Mouse (Mus musculus): ENCODE measurements around the gene Taf1a.
A peak's percentile ranks its signal among the peaks of the same experiment; 100 is the strongest.
"Not testable (repeated sequence)": the region's sequence is repeated elsewhere in the genome, so short reads cannot be mapped to it uniquely, and the experiment has no call there.

The Taf1a gene

GRCm38 (mm10) chr1:183388426-183389406, at the start of gene Taf1a:
Taf1a (plus strand) TSS chr1:183388981.
- DNase-seq (ENCODE audit: low spot score), result peak; percentile 95

- DNase-seq (ENCODE audit: low spot score), result not testable (repeated sequence)
These were observed 45.9 kb upstream of the Taf1a start for GRCm38 (mm10) chr1:183342902-183343301.

- peak; percentile 94 for DNase-seq (ENCODE audit: low spot score)
These were observed 43.6 kb upstream of the Taf1a start for GRCm38 (mm10) chr1:183344886-183345816.

- DNase-seq (ENCODE audit: low spot score), result no peak
These were observed 43.0 kb upstream of the Taf1a start for GRCm38 (mm10) chr1:183345817-183346195.

- peak; percentile 48 for DNase-seq (ENCODE audit: low spot score)
These were observed 38.9 kb upstream of the Taf1a start for GRCm38 (mm10) chr1:183349840-183350239.

- no peak for DNase-seq (ENCODE audit: low spot score)
These were observed 29.9 kb upstream of the Taf1a start for GRCm38 (mm10) chr1:183358901-183359300.

GRCm38 (mm10) chr1:183362301-183362700, 26.5 kb upstream of the Taf1a start:
- DNase-seq (ENCODE audit: low spot score), result no peak

GRCm38 (mm10) chr1:183362729-183363576, 25.8 kb upstream of the Taf1a start:
- DNase-seq (ENCODE audit: low spot score), result no peak

DNA sequence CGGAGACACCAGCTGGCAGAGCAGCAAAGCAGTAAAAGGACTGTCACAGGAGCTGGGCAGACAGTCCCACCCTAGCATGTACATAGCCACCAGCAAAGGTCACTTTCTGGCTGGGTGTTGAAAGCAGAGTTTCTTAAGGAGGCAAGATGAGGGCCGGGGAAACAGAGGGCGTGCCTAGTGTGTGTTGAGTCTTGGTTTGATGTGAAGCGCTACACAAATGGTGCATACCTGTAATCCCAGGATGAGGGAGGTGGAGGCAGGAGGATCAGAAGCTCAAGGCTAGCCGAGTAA, 25.3 kb upstream of the Taf1a start:
- no peak for DNase-seq (ENCODE audit: low spot score)

DNA sequence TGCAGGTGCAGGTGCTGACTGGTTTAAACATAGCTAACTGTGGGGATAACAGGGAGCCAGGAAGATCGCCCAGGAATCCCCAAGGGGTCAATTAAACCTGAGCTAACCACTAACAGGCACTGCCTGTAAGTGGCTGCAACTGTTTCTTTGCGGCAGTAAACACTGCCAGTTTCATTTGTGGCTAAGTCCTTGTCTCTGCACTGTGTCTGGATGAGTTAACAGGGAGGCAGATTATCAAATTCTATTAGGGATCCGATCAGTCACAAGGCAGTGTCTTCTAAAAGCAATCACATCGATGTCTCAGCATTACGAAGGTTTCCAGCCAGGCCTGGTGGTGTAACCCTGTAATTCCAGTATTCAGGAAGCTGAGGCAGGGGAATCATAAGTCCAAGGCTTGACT, 22.4 kb upstream of the Taf1a start:
- no peak for DNase-seq (ENCODE audit: low spot score)

DNA sequence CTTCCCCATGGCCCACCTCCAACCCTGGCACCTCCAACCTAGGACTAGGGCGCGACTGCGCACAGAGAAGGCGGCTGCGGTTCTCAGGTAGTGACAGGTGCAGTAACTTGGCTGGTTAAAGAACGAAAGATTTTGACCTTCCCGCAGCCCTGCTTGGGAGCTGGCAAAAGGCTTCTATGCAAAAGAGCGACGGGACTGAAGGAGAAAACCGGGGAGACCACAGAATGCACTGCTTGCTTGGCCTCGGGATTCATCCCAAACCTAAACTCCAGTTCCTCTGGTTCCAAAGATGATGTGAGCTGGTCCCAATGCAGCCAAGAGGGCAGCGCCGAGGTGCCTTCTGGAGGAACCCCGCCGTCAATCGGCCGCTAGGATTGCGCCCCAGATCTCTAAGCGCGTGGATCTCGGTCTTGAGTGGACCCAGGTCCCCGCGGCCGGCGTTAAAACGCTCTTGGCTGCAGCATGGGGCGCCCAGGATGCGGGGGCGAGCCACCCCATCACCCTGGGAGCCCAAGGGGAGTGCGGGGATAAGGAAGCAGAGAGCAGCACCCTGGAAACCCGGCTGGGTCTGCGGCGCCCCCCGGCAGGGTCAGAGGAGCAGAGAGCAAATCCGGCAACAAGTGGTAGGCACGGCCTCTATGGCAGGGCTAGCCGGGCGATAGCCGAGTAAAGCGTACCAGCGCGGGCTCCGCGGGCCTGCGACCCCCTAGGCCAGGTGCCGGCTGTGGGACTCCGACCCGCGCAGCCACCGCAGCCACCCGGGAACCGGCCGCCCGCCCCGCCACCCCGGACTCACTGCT, 20.0 kb upstream of the Taf1a start:
- peak; percentile 9 for DNase-seq (ENCODE audit: low spot score)

DNA sequence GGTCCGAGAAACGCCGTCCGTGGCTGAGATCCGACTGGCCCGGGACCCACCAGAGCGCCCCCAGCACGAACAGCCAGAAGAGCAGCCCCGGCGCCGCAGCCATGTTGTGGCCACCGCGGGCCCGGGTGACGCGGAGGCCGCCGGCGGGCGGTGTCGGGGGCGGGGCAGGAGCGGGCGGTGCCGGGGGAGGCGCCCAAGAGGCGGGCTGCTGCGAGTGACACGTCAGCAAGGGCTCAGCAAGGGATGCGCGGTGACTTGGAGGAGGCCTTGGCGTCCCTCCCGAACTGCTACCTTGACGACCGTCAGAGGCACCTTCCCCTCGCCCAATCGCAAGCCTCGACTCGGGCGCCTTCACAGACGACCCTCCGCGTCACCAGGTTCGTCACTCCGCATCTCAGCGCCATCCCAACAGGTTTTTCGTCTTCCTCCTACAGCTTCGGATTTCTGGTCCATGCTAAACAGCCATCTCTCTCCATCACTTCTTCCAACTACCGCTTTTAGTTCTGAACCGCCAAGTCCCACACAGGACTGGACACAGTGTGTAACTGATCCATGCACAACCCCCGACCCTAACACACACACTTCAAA, 19.3 kb upstream of the Taf1a start, which contains the start of gene Mia3:
Mia3 (minus strand) TSS at position 127 of the 588 bp plus-strand sequence.
- peak; percentile 93 for DNase-seq (ENCODE audit: low spot score)

DNA sequence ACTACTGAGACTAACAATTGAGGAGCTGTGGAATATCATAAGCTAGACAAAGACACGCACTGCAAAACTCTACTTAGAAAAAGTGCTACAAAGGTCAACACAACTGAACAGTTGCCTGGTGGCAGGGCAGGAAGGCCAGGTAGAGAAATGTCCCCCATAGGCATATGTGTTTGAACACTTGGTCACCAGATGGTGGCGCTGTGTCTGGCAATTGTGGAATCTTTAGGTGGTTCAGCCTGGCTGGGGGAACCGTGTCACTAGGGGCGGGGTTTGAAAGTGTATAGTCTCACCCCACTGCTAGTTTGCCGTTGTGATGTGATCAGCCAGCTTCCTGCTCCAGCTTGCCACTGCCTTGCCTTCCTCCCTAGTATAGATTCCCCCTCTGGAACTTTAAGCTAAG, 14.1 kb upstream of the Taf1a start:
- no peak for DNase-seq (ENCODE audit: low spot score)

DNA sequence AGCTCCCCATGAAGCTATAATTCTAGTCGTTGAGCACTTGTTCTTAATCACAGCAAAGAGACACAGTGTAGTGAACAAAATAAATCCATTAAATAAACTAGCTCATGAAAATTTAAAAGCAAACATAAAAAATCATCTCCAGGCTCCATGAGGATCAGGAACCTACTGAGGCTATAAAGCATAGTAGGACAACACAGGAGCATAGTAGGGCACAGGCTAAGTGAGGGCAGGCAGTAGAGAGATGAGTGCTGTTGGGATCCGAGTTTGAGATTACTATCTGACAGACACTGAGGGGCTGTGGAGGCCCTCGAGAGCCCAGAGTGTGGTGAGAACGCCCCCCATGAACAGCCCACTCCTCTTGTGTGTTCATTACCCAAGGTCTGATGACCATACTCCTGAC, 11.7 kb upstream of the Taf1a start:
- no peak for DNase-seq (ENCODE audit: low spot score)

GRCm38 (mm10) chr1:183378321-183378941, 10.3 kb upstream of the Taf1a start:
- no peak for DNase-seq (ENCODE audit: low spot score)

- not testable (repeated sequence) for DNase-seq (ENCODE audit: low spot score)
These were observed 9.4 kb upstream of the Taf1a start for GRCm38 (mm10) chr1:183379376-183379775.

DNA sequence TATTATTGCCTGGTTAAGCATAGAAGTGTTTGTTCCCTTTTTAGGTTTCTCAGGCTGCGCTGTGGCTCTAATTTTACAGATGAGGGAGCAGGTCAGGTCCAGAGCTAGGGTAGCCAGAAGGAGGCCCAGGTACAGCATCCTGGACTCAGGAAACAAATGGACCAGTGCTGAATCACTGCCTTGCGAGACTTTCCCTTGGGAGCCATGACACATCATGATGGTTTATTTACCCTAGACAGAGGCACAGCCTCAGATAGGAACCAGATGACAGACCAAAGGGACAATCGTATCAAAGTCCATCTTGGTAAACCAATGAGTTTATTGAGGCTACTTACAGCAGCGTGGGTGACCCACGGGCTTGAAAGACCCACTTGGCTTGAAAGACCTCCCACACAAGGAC, 7.0 kb upstream of the Taf1a start:
- DNase-seq (ENCODE audit: low spot score), result no peak

DNA sequence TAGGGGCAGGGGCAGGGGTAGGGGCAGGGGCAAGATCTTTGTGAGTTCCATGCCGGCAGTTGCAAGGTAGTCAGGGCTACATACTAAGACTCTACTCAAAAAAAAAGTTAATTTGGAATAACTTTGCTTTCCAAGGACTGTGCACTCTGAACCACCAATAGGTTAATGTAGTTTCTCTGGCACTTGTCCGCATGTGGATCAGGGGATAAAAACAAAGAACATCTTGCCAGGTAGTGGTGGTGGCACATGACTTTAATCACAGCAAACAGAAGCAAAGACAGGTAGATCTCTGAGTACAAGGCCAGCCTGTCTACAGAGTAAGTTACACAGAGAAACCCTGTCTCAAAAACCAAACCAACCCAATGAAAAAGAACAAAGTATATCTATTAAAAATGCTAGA, 6.2 kb upstream of the Taf1a start:
- no peak for DNase-seq (ENCODE audit: low spot score)

DNA sequence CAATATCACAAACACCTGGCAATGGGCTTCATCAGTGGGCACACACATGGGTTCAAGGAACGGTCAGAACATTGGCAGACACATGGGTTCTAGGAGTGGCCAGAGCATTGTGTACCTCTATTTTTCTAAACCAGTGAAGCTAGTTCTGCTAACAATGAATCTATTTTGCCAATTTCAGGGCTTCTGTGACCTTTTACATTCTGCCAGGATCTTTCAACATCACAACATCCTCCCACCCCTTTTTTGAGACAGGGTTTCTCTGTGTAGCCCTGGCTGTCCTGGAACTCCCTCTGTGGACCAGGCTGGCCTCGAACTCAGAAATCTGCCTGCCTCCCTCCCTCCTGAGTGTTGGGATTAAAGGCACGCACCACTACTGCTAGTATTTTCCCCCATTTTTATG, 1.4 kb upstream of the Taf1a start:
- DNase-seq (ENCODE audit: low spot score), result not testable (repeated sequence)

DNA sequence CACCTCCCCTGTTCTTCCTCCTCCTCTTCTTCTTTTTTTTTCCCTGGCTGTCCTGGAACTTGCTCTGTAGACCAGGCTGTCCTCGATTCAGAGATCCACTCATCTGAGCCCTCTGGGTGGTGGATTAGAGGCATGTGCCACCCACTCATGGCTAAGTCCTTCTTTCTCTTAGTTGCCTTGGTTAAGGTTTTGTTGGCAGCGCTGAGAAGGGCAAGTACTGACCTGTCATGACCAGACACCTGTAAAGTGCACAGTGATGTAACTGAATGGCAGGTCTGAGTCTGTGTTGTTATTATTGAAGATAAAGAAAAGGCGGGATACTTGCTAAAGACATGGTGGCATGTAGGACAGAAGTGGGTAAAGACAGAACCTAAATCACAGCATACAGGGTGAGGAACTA, 14.6 kb downstream of the Taf1a start:
- no peak for DNase-seq (ENCODE audit: low spot score)
